Mouse (Mus musculus) E14TG2a.4 (cell line): ENCODE results near the gene Nedd9.

Experiments
- CTCF ChIP-seq: conservative IDR thresholded peaks from 2 replicates; pipeline ENCODE4 v1.5.1; 2014; ENCODE audit warnings: low read length
- NANOG ChIP-seq: IDR thresholded peaks from 2 replicates; pipeline ENCODE4 v1.6.1; 2014; ENCODE audit warnings: borderline replicate concordance, low read length, mixed read lengths
- POU5F1 ChIP-seq: IDR thresholded peaks from 2 replicates; pipeline ENCODE4 v1.6.1; 2014; ENCODE audit warnings: low read length, borderline replicate concordance

GRCm38 (mm10) chr13:41444230-41444629 is 42.9 kb downstream of the Nedd9 start:
- TF ChIP-seq CTCF (no peak), POU5F1 (no peak), NANOG (no peak)
